Mouse (Mus musculus): Measurements from ENCODE around the gene Hes5.

- no peak for TF ChIP-seq CTCF (IDR thresholded peaks at IDR 0.05; ENCODE audit: insufficient read depth, low read length)
- TF ChIP-seq POLR2A (IDR thresholded peaks at IDR 0.05; ENCODE audit: borderline replicate concordance, extremely low read depth, low read depth, low read length): no peak
Measured at GRCm38 (mm10) chr4:154958621-154959020, 2.1 kb upstream of the Hes5 start.
